ENCODE assay signal across 12 mouse cellular contexts in genomic region chr10:81175345-81175701, GRCm38 (mm10). TPM values are rescaled to one million over a fixed set of nuclear protein-coding genes. Genes with fewer than 3 reads are reported as not detected.
DNase-seq lines count a peak whose midpoint lies in the region; ATAC-seq and TF ChIP-seq lines count a peak whose summit lies in the region.
"Not testable (repeated sequence)": the region's sequence is repeated elsewhere in the genome, so short reads cannot be mapped to it uniquely, and the experiment has no call there.
"Had no signal": no experiment of that assay in that cellular context is flagged by ENCODE, and none has a peak within 500 bp of the region (broad histone marks: within the 10 kb centered on the region; RNA-seq: fewer than 3 reads in every experiment).

No protein-coding gene starts in this region.

- H3K4me2 ChIP-seq in embryonic facial prominence, embryonic 13.5 days = peak overlapping the region; percentile 96
- H3K4me2 ChIP-seq in hindbrain, embryonic 13.5 days = peak overlapping the region; percentile 97
- H3K4me2 ChIP-seq in liver, embryonic 15.5 days = peak overlapping the region; percentile 86
- peak overlapping the region; percentile 91 for H3K4me2 ChIP-seq in midbrain, embryonic 15.5 days
- H3K4me2 ChIP-seq in stomach, embryonic 16.5 days (ENCODE audit: low read depth, low read length) = peak overlapping the region; percentile 52

- intact Hi-C loops in gastrocnemius, adult 2 months (cut with DNase I) = loop anchor here (2.0 to 10.0 kb wide), 4 partner anchors 43 to 273 kb away; partner anchors contain the start of gene Timm13

- peak overlapping the region; percentile 55; the same call in 1 of the 2 replicates for H3K4me3 ChIP-seq in G1E (ENCODE audit: low read depth, low read length)
- peak overlapping the region; percentile 45 for H3K4me3 ChIP-seq in embryonic facial prominence, embryonic 13.5 days
- H3K4me3 ChIP-seq in gastrocnemius, adult 2 months = peak overlapping the region; percentile 91
- peak overlapping the region; percentile 38 for H3K4me3 ChIP-seq in hindbrain, embryonic 13.5 days
- H3K4me3 ChIP-seq in layer of hippocampus, adult 2 months = peak overlapping the region; percentile 37; the same call in 1 of the 2 replicates
- peak overlapping the region; percentile 35 for H3K4me3 ChIP-seq in liver, embryonic 15.5 days (replicated peaks)
- peak overlapping the region; percentile 96 for H3K4me3 ChIP-seq in midbrain, embryonic 15.5 days
- peak overlapping the region; percentile 36; the same call in 1 of the 2 replicates for H3K4me3 ChIP-seq in stomach, embryonic 16.5 days (replicated peaks; ENCODE audit: low read length)

- 11% methylated on average over 4 of the region's 4 CpGs for WGBS in embryonic facial prominence, embryonic 13.5 days
- WGBS in hindbrain, embryonic 13.5 days = 8% methylated on average over 4 of the region's 4 CpGs
- WGBS in liver, embryonic 15.5 days (ENCODE audit: insufficient replicate concordance) = 9% methylated on average over 4 of the region's 4 CpGs
- WGBS in midbrain, embryonic 15.5 days = 5% methylated on average over 4 of the region's 4 CpGs
- whole genome bisulfite sequencing in stomach, embryonic 16.5 days = 7% methylated on average over 4 of the region's 4 CpGs

- H3K9ac ChIP-seq in embryonic facial prominence, embryonic 13.5 days = not testable (repeated sequence)
- H3K9ac ChIP-seq in hindbrain, embryonic 13.5 days = peak overlapping the region; percentile 75
- H3K9ac ChIP-seq in liver, embryonic 15.5 days = peak overlapping the region; percentile 49; the same call in 1 of the 2 replicates
- peak overlapping the region; percentile 45; the same call in 1 of the 2 replicates for H3K9ac ChIP-seq in midbrain, embryonic 15.5 days
- peak overlapping the region; percentile 66; the same call in 1 of the 2 replicates for H3K9ac ChIP-seq in stomach, embryonic 16.5 days (ENCODE audit: low read length)

- ATAC-seq in G1E (ENCODE audit: extremely low read depth, insufficient number of reproducible peaks, low FRiP score, poor library complexity, severe bottlenecking); embryonic facial prominence, embryonic 13.5 days (ENCODE audit: insufficient number of reproducible peaks, insufficient read depth, low FRiP score, low TSS enrichment, low read depth); hindbrain, embryonic 13.5 days (ENCODE audit: low FRiP score); liver, embryonic 15.5 days (ENCODE audit: insufficient read depth); midbrain, embryonic 15.5 days (replicated peaks); stomach, embryonic 16.5 days (ENCODE audit: insufficient read depth, low FRiP score): not testable (repeated sequence)

- TF ChIP-seq CTCF in G1E (IDR thresholded peaks at IDR 0.05; ENCODE audit: low read depth, low read length); gastrocnemius, adult 2 months (IDR thresholded peaks at IDR 0.05); layer of hippocampus, adult 2 months (conservative IDR thresholded peaks at IDR 0.05): not testable (repeated sequence)

- not testable (repeated sequence) for DNase-seq in G1E (ENCODE audit: low spot score); gastrocnemius, adult 2 months; layer of hippocampus, adult 2 months (ENCODE audit: low spot score in 2 of 2)

- H3K4me1 ChIP-seq in G1E (ENCODE audit: insufficient read depth, low read depth, low read length) = peaks cover 63% of the 10 kb centered on the region
- peaks cover 60% of the 10 kb centered on the region for H3K4me1 ChIP-seq in embryonic facial prominence, embryonic 13.5 days
- H3K4me1 ChIP-seq in hindbrain, embryonic 13.5 days (replicated peaks) = peaks cover 68% of the 10 kb centered on the region
- peaks cover 67% of the 10 kb centered on the region for H3K4me1 ChIP-seq in liver, embryonic 15.5 days (replicated peaks)
- peaks cover 55% of the 10 kb centered on the region for H3K4me1 ChIP-seq in midbrain, embryonic 15.5 days
- H3K4me1 ChIP-seq in stomach, embryonic 16.5 days (ENCODE audit: control insufficient read depth, insufficient read depth, low read length) = peaks cover 48% of the 10 kb centered on the region

- peaks cover 36% of the 10 kb centered on the region for H3K36me3 ChIP-seq in G1E (replicated peaks)
- H3K36me3 ChIP-seq in embryonic facial prominence, embryonic 13.5 days = peaks cover 31% of the 10 kb centered on the region
- H3K36me3 ChIP-seq in hindbrain, embryonic 13.5 days = peaks cover 30% of the 10 kb centered on the region
- H3K36me3 ChIP-seq in liver, embryonic 15.5 days (replicated peaks) = peaks cover 33% of the 10 kb centered on the region
- peaks cover 29% of the 10 kb centered on the region for H3K36me3 ChIP-seq in midbrain, embryonic 15.5 days (replicated peaks)
- H3K36me3 ChIP-seq in stomach, embryonic 16.5 days (ENCODE audit: control insufficient read depth, insufficient read depth, low read length) = peaks cover 23% of the 10 kb centered on the region

- H3K27me3 ChIP-seq in G1E (ENCODE audit: insufficient read depth, low read length); embryonic facial prominence, embryonic 13.5 days; hindbrain, embryonic 13.5 days; liver, embryonic 15.5 days; midbrain, embryonic 15.5 days (replicated peaks); stomach, embryonic 16.5 days (ENCODE audit: control insufficient read depth, insufficient read depth, low read length): not testable (repeated sequence)

- H3K9me3 ChIP-seq in G1E (replicated peaks); embryonic facial prominence, embryonic 13.5 days; hindbrain, embryonic 13.5 days; liver, embryonic 15.5 days (replicated peaks); midbrain, embryonic 15.5 days; stomach, embryonic 16.5 days (replicated peaks; ENCODE audit: control insufficient read depth, low read length): not testable (repeated sequence)

- H3K27ac ChIP-seq in embryonic facial prominence, embryonic 13.5 days = peak overlapping the region; percentile 92
- H3K27ac ChIP-seq in gastrocnemius, adult 2 months = peak overlapping the region; percentile 91
- peak overlapping the region; percentile 98 for H3K27ac ChIP-seq in hindbrain, embryonic 13.5 days
- H3K27ac ChIP-seq in layer of hippocampus, adult 2 months = peak overlapping the region; percentile 97
- H3K27ac ChIP-seq in liver, embryonic 15.5 days (replicated peaks) = peak overlapping the region; percentile 89
- peak overlapping the region; percentile 94 for H3K27ac ChIP-seq in midbrain, embryonic 15.5 days
- peak overlapping the region; percentile 61 for H3K27ac ChIP-seq in stomach, embryonic 16.5 days (ENCODE audit: low read length)

RNA-seq across cellular contexts. Expression of gene Eef2, which starts 1.1 kb away (rescaled TPM):
- total RNA-seq in G1E (2014; fragmentation: Nextera tagmentation) (1,577 and 1,715 TPM in 2 replicates), G1E (2017) (1,676 and 1,695 TPM in 2 replicates)
- polyA plus RNA-seq in G1E (2012) = 2,355 and 3,878 TPM in 2 replicates
- 622 and 633 TPM in 2 replicates for polyA plus RNA-seq in embryonic facial prominence, embryonic 13.5 days (2015; fragmentation: Nextera tagmentation; extraction: Ambion mirVana)
- total RNA-seq in gastrocnemius, adult 2 months (2021) = 1,000 to 10,000 TPM; 1,128 to 1,335 TPM
- 561 and 576 TPM in 2 replicates for polyA plus RNA-seq in hindbrain, embryonic 13.5 days (2015; fragmentation: Nextera tagmentation; extraction: Ambion mirVana)
- 100 to 1,000 TPM; 907 to 909 TPM for total RNA-seq in layer of hippocampus, adult 2 months (2021)
- polyA plus RNA-seq in liver, embryonic 15.5 days (2015; fragmentation: Nextera tagmentation; extraction: Ambion mirVana) = 270 and 306 TPM in 2 replicates
- 588 and 606 TPM in 2 replicates for polyA plus RNA-seq in midbrain, embryonic 15.5 days (2015; fragmentation: Nextera tagmentation; extraction: Ambion mirVana)
- 533 and 575 TPM in 2 replicates for polyA plus RNA-seq in stomach, embryonic 16.5 days (2015; fragmentation: Nextera tagmentation; extraction: Ambion mirVana)

RNA-seq across cellular contexts. Expression of gene Dapk3, which starts 7.5 kb away (rescaled TPM):
- total RNA-seq in G1E (2014; fragmentation: Nextera tagmentation) (34.2 and 43.3 TPM in 2 replicates), G1E (2017) (39.3 and 40.8 TPM in 2 replicates)
- polyA plus RNA-seq in G1E (2012) = 69.8 and 96.7 TPM in 2 replicates
- polyA plus RNA-seq in embryonic facial prominence, embryonic 13.5 days (2015; fragmentation: Nextera tagmentation; extraction: Ambion mirVana) = 57.1 and 60.1 TPM in 2 replicates
- 10 to 100 TPM; 22.1 to 24.9 TPM for total RNA-seq in gastrocnemius, adult 2 months (2021)
- 59.1 and 61.7 TPM in 2 replicates for polyA plus RNA-seq in hindbrain, embryonic 13.5 days (2015; fragmentation: Nextera tagmentation; extraction: Ambion mirVana)
- 10 to 100 TPM; 73.6 to 78.4 TPM for total RNA-seq in layer of hippocampus, adult 2 months (2021)
- polyA plus RNA-seq in liver, embryonic 15.5 days (2015; fragmentation: Nextera tagmentation; extraction: Ambion mirVana) = 16.6 and 17.8 TPM in 2 replicates
- 66.3 and 67.3 TPM in 2 replicates for polyA plus RNA-seq in midbrain, embryonic 15.5 days (2015; fragmentation: Nextera tagmentation; extraction: Ambion mirVana)
- polyA plus RNA-seq in stomach, embryonic 16.5 days (2015; fragmentation: Nextera tagmentation; extraction: Ambion mirVana) = 30.5 and 32.4 TPM in 2 replicates

RNA-seq across cellular contexts. Expression of gene Pias4, which starts 7.6 kb away (rescaled TPM):
- total RNA-seq in G1E (2014; fragmentation: Nextera tagmentation) (28.6 and 34.4 TPM in 2 replicates), G1E (2017) (21.2 and 24.8 TPM in 2 replicates)
- 62.7 and 70.5 TPM in 2 replicates for polyA plus RNA-seq in G1E (2012)
- 58.1 and 60.9 TPM in 2 replicates for polyA plus RNA-seq in embryonic facial prominence, embryonic 13.5 days (2015; fragmentation: Nextera tagmentation; extraction: Ambion mirVana)
- 10 to 100 TPM; 15.7 to 16.2 TPM for total RNA-seq in gastrocnemius, adult 2 months (2021)
- 58.4 and 62.3 TPM in 2 replicates for polyA plus RNA-seq in hindbrain, embryonic 13.5 days (2015; fragmentation: Nextera tagmentation; extraction: Ambion mirVana)
- 10 to 100 TPM; 29.4 to 29.5 TPM for total RNA-seq in layer of hippocampus, adult 2 months (2021)
- polyA plus RNA-seq in liver, embryonic 15.5 days (2015; fragmentation: Nextera tagmentation; extraction: Ambion mirVana) = 26.0 and 32.6 TPM in 2 replicates
- 59.2 and 66.3 TPM in 2 replicates for polyA plus RNA-seq in midbrain, embryonic 15.5 days (2015; fragmentation: Nextera tagmentation; extraction: Ambion mirVana)
- polyA plus RNA-seq in stomach, embryonic 16.5 days (2015; fragmentation: Nextera tagmentation; extraction: Ambion mirVana) = 34.8 and 35.8 TPM in 2 replicates

RNA-seq across cellular contexts. Expression of gene 4930442H23Rik, which starts 8.3 kb away (rescaled TPM):
- total RNA-seq in G1E (2014; fragmentation: Nextera tagmentation) = not detected in 2 replicates
- not detected in 2 replicates for total RNA-seq in G1E (2017)
- polyA plus RNA-seq in G1E (2012) = not detected in 2 replicates
- polyA plus RNA-seq in embryonic facial prominence, embryonic 13.5 days (2015; fragmentation: Nextera tagmentation; extraction: Ambion mirVana) = not detected in 2 replicates
- total RNA-seq in gastrocnemius, adult 2 months (2021) = not detected
- 0.13 and 0.26 TPM in 2 replicates for polyA plus RNA-seq in hindbrain, embryonic 13.5 days (2015; fragmentation: Nextera tagmentation; extraction: Ambion mirVana)
- not detected for total RNA-seq in layer of hippocampus, adult 2 months (2021)
- 0.07 TPM in 1 of 2 replicates, not detected in the other for polyA plus RNA-seq in liver, embryonic 15.5 days (2015; fragmentation: Nextera tagmentation; extraction: Ambion mirVana)
- polyA plus RNA-seq in midbrain, embryonic 15.5 days (2015; fragmentation: Nextera tagmentation; extraction: Ambion mirVana) = not detected in 2 replicates
- polyA plus RNA-seq in stomach, embryonic 16.5 days (2015; fragmentation: Nextera tagmentation; extraction: Ambion mirVana) = not detected in 2 replicates
- total RNA-seq: adrenal gland, postnatal 25 days; gastrocnemius, postnatal 4 days; monocyte, adult 5-6 weeks had no signal
- polyA plus RNA-seq: inflammation-experienced regulatory T-cells, adult 6 months had no signal

RNA-seq across cellular contexts. Expression of gene Nmrk2, which starts 26.5 kb away (rescaled TPM):
- total RNA-seq in G1E (2014; fragmentation: Nextera tagmentation) (not detected in 2 replicates), G1E (2017) (not detected in 2 replicates)
- polyA plus RNA-seq in G1E (2012) = not detected in 2 replicates
- not detected in 2 replicates for polyA plus RNA-seq in embryonic facial prominence, embryonic 13.5 days (2015; fragmentation: Nextera tagmentation; extraction: Ambion mirVana)
- 10 to 100 TPM; 59.7 to 72.8 TPM for total RNA-seq in gastrocnemius, adult 2 months (2021)
- 0.09 and 0.10 TPM in 2 replicates for polyA plus RNA-seq in hindbrain, embryonic 13.5 days (2015; fragmentation: Nextera tagmentation; extraction: Ambion mirVana)
- under 1 TPM; 0.32 to 0.33 TPM for total RNA-seq in layer of hippocampus, adult 2 months (2021)
- polyA plus RNA-seq in liver, embryonic 15.5 days (2015; fragmentation: Nextera tagmentation; extraction: Ambion mirVana) = 0.09 TPM in 1 of 2 replicates, not detected in the other
- 0.14 TPM in 1 of 2 replicates, not detected in the other for polyA plus RNA-seq in midbrain, embryonic 15.5 days (2015; fragmentation: Nextera tagmentation; extraction: Ambion mirVana)
- polyA plus RNA-seq in stomach, embryonic 16.5 days (2015; fragmentation: Nextera tagmentation; extraction: Ambion mirVana) = 0.57 TPM in 1 of 2 replicates, not detected in the other
- total RNA-seq: adrenal gland, postnatal 25 days; monocyte, adult 5-6 weeks had no signal

Comparison
In these comparisons a context has a peak if more than half of its experiments do, and no peak if none do; other contexts are left out.
1. H3K4me3 ChIP-seq: peak in every context shown above with its lines; median percentile 96 in midbrain, embryonic 15.5 days; 91 in gastrocnemius, adult 2 months; 55 in G1E; 45 in embryonic facial prominence, embryonic 13.5 days; 38 in hindbrain, embryonic 13.5 days; 37 in layer of hippocampus, adult 2 months; 36 in stomach, embryonic 16.5 days; 35 in liver, embryonic 15.5 days.